Mouse (Mus musculus) embryonic facial prominence, embryonic 13.5 days (tissue): ENCODE measurements around the gene Phrf1. TPM values are rescaled to one million over a fixed set of nuclear protein-coding genes. Genes with fewer than 3 reads are reported as not detected.

Experiments used
- ATAC-seq: fragments of 200-750 bp; cut with Nextera tagmentation; 2 replicates; pipeline ENCODE4 v1.8.0; 2017; ENCODE audit warnings: low read depth; ENCODE audit not compliant: insufficient number of reproducible peaks, insufficient read depth, low FRiP score, low TSS enrichment
- H3K27ac ChIP-seq: fragments of 300-500 bp; sonication (generic); 2 replicates; pipeline ENCODE4 v1.5.1; 2015; ENCODE audit warnings: moderate library complexity, mild to moderate bottlenecking, inconsistent platforms
- H3K27me3 ChIP-seq: fragments of 300-500 bp; sonication (generic); 2 replicates; pipeline ENCODE4 v1.6.1; 2015; ENCODE audit warnings: mild to moderate bottlenecking, inconsistent platforms
- H3K36me3 ChIP-seq: fragments of 300-500 bp; sonication (generic); 2 replicates; pipeline ENCODE4 v1.6.1; 2015; ENCODE audit warnings: mild to moderate bottlenecking, inconsistent platforms
- H3K4me1 ChIP-seq: fragments of 300-500 bp; sonication (generic); 2 replicates; pipeline ENCODE4 v1.6.1; 2015; ENCODE audit warnings: inconsistent platforms
- H3K4me2 ChIP-seq: fragments of 300-500 bp; sonication (generic); 2 replicates; pipeline ENCODE4 v1.6.1; 2015; ENCODE audit warnings: moderate library complexity, mild to moderate bottlenecking, inconsistent platforms
- H3K4me3 ChIP-seq: fragments of 300-500 bp; sonication (generic); 2 replicates; pipeline ENCODE4 v1.5.1; 2015; ENCODE audit warnings: mild to moderate bottlenecking, inconsistent platforms
- H3K9ac ChIP-seq: fragments of 300-500 bp; sonication (generic); 2 replicates; pipeline ENCODE4 v1.6.1; 2015; ENCODE audit warnings: mild to moderate bottlenecking, inconsistent platforms
- H3K9me3 ChIP-seq: fragments of 300-500 bp; sonication (generic); 2 replicates; pipeline ENCODE4 v1.6.1; 2016; ENCODE audit warnings: inconsistent platforms
- WGBS: fragments of 180-500 bp; shearing (Covaris S2); methylation state at CpG from one replicate; pipeline ENCODE4 v1.1.7; 2015; ENCODE audit warnings: mixed read lengths; 5-methylcytosine and 5-hydroxymethylcytosine counted together
- polyA plus RNA-seq: library from polyadenylated mRNA; unstranded; fragments of >200 nt; fragmentation: Nextera tagmentation; extraction: Ambion mirVana; gene quantifications from 2 replicates; pipeline ENCODE4 v1.2.1, GENCODE M21; 2015

Phrf1 gene
- 78.5 and 82.0 TPM in 2 replicates for polyA plus RNA-seq

DNA sequence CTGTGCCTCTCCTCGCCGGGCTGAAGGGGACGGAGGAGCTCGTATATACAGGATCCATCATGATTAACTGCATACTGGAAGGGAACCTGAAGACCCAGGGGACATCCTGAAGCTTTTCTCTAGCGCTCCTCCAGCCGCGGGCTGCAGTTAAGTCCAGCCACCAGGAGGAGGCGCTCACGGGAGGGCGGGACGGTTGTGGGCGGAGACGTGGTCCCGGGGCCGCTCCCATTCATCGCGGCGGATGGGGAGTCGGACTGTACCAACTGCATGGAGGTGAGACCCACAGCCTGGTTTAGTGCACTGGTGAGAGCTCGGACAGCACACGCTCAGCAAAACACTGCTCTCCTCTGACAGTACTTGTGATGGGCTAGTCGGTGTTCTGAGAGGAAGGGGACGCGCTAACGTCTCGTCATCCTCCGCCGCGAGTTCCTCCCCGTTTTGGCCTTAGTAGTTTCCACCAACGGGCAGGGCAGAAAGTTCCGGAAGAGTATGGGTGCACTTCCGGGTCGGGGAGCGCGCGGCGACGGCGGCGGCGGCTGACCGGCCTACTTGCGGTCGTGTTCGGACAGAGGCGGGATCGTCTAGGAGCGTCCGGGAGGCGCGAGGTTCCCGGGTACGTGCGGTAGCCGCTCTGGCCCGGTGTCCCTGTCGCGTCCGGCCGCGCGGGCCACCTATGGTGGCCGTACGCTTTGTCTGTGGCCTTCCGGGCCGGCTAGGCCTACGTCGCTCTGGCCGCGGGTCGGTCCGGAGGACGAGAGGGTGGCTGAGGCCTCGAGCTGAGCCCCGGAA is at the start of gene Phrf1:
Gene Phrf1, plus strand, starts transcription at position 506 of the 789 bp plus-strand sequence.
- peak within 1 kb of the TSS; percentile 100 for H3K4me3 ChIP-seq
- H3K27ac ChIP-seq = peak within 1 kb of the TSS; percentile 93
- no peaks in the 10 kb centered on the region for H3K27me3 ChIP-seq
- H3K9ac ChIP-seq = peak within 1 kb of the TSS; percentile 99
- H3K9me3 ChIP-seq = no peaks in the 10 kb centered on the region
- WGBS = under 1% methylated on average over 76 of the region's 76 CpGs
- peaks cover 30% of the 10 kb centered on the region for H3K36me3 ChIP-seq
- peak; percentile 88 for ATAC-seq
- peak within 1 kb of the TSS; percentile 96 for H3K4me2 ChIP-seq
- peaks cover 18% of the 10 kb centered on the region for H3K4me1 ChIP-seq

DNA sequence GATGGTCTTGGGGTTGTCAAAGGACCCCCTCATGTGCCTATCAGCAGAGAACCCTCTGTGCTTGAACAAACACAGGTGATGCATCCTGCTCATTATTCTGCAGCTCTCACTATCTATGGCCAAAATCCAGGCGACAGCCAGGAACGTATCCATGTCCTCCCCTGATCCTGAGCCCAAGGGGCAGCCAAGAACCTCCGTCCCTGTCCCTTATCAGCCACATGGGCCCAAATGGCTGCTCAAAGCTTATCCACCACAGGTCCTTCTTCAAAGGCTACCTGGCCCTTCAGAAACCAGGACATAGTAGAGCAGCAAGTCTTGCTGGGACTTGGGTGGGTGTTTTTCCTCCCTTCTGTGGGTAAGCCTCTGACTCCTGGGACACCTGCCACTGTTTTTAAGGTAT is 40.4 kb upstream of the Phrf1 start:
- no peaks in the 10 kb centered on the region for H3K27me3 ChIP-seq
- H3K36me3 ChIP-seq = peaks cover 38% of the 10 kb centered on the region
- H3K4me3 ChIP-seq = no peak overlapping the region
- H3K9me3 ChIP-seq = no peaks in the 10 kb centered on the region
- H3K9ac ChIP-seq = no peak overlapping the region
- 84% methylated on average over 3 of the region's 3 CpGs for WGBS
- H3K27ac ChIP-seq = no peak overlapping the region
- peaks cover 17% of the 10 kb centered on the region for H3K4me1 ChIP-seq
- ATAC-seq = no peak
- H3K4me2 ChIP-seq = no peak overlapping the region

DNA sequence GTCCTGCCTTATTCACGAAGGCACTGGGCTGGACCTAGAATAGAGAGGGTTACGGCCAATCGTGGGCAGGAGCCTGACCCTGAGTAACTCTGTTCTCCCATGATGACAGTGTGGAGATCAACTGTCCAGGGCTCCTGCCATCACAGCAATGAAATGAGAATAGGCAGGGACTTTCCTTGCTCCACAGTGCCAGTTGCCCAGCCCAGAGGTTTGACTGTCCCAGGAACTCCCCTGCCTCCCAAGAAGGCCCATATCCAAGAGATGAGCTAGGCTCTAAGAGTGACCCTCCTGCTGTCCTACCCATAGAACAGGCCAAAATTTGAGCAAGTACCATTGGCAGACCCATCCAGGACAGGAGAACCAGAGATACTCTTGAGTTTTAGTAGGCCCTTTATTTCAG is 39.9 kb upstream of the Phrf1 start:
- Histone ChIP-seq H3K9ac (no peak overlapping the region), H3K27me3 (no peaks in the 10 kb centered on the region), H3K4me3 (no peak overlapping the region), H3K27ac (no peak overlapping the region), H3K4me1 (peaks cover 19% of the 10 kb centered on the region), H3K9me3 (no peaks in the 10 kb centered on the region), H3K36me3 (peaks cover 38% of the 10 kb centered on the region), H3K4me2 (no peak overlapping the region)
- WGBS = 90% methylated on average over 3 of the region's 3 CpGs
- no peak for ATAC-seq

DNA sequence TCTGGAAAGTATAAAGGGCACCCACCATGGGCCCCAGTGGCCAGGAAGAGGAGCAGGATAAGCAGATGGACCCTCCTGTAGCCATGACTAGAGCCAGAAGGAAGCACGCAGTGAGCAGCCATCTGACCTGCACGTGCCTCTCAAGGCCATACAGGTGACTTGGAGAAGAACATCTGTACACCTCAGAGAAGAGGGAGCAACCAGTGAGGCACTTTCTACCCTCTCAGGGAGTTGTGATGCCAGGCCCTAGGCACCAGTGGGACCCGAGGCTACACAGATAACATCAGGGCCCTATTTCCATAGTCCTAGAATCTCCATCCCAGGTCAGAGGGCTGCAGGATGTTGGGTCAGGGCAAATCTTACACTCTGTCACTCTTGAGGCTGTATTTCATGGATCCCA is 38.4 kb upstream of the Phrf1 start:
- Histone ChIP-seq H3K27me3 (no peaks in the 10 kb centered on the region), H3K27ac (no peak overlapping the region), H3K9me3 (no peaks in the 10 kb centered on the region), H3K4me3 (no peak overlapping the region), H3K4me2 (no peak overlapping the region), H3K4me1 (peaks cover 22% of the 10 kb centered on the region), H3K9ac (peak overlapping the region; percentile 7; the same call in 1 of the 2 replicates), H3K36me3 (peaks cover 38% of the 10 kb centered on the region)
- no peak for ATAC-seq
- 82% methylated on average over 3 of the region's 3 CpGs for WGBS

DNA sequence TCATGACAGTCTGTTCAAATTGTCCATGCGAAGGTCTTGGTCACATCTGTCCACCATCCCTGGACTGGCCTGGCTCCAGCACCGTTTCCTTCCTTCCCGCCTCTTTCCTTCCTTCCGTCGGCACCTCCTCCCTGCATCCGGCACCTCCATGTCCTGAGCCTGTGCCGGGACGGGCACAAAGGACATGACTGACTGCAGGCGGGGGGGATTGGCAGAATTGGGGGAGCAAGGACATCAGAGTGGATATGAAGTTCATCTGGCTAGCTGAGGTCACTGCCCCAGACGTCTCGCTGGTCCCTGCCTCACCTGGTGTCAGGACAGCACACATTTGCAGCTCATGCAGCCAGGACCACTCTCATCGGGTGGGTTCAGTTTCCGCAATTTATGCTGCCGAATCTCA is 37.5 kb upstream of the Phrf1 start:
- Histone ChIP-seq H3K4me1 (peaks cover 27% of the 10 kb centered on the region), H3K9me3 (no peaks in the 10 kb centered on the region), H3K27ac (no peak overlapping the region), H3K27me3 (no peaks in the 10 kb centered on the region), H3K9ac (0 out of 2 replicates have a peak overlapping the region, but pooled peaks have one; percentile 46), H3K4me3 (no peak overlapping the region), H3K4me2 (no peak overlapping the region), H3K36me3 (peaks cover 38% of the 10 kb centered on the region)
- 81% methylated on average over 14 of the region's 14 CpGs for WGBS
- ATAC-seq = no peak

DNA sequence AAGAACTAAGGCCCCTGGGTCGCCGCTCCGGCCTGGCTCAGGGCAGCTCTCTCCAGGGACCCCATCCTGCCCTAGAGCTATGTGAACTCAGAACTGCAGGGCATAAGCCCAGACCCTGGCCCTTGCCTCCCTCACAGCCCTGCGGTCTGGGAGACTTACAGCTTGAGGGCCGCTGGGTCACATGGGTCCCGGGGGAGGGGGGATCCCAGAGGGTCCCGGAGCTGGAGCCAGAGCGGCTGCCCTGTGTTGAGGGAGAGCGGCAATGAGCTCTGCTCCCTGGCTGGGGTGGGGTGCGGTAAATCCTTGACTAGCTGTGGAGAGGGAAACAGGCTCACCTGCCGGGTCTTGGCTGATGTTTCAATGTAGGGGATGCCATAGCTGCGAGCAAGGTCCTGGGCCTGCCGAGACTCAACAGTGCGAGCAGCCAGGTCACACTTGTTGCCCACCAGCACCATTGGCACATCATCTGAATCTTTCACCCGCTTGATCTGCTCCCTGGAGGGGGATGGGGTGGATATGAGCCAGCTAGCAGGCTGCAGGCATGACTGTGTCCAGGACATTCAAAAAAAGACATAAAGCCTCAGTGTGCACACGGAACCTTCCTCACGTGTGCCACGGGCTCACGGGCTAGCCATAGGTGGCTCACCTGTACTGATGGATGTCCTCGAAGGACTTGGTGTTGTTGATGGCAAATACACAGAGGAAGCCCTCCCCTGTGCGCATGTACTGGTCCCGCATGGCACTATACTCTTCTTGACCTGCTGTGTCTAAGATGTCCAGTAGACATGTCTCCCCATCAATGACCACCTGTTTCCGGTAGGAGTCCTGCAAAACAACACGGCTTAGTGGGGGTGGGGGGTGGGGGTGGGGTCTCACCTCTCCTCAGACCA is 36.5 kb upstream of the Phrf1 start:
- Histone ChIP-seq H3K9me3 (no peaks in the 10 kb centered on the region), H3K27ac (no peak overlapping the region), H3K36me3 (peaks cover 38% of the 10 kb centered on the region), H3K4me1 (peaks cover 27% of the 10 kb centered on the region), H3K9ac (peak overlapping the region; percentile 93), H3K4me2 (peak overlapping the region; percentile 98), H3K4me3 (peak overlapping the region; percentile 91), H3K27me3 (no peaks in the 10 kb centered on the region)
- no peak for ATAC-seq
- WGBS = 88% methylated on average over 24 of the region's 24 CpGs

DNA sequence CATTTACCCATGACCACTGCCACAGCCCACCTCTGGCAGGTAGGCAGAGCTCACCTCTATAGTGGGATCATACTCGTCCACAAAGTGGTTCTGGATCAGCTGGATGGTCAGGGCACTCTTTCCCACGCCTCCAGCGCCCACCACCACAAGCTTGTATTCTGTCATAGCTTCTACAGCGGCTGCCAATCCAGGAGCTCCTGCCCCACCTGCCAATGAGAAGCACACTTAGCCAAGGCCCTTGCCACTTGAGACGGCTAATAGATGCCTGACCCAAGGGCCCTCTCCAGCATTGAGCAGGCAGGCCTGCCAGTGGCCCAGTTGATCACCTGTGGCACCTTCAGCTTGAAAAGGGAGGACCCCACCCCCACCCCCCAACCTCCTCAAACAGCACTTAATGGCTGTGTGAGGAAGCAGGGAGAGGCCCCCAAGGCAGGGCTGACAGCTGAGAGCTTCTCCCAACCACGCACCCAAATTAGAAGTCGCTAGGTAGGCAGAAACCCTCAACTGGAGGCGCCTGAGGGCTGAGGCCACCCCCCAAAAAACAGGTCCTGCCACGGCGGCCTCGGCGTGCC is 35.7 kb upstream of the Phrf1 start:
- H3K4me3 ChIP-seq = peak overlapping the region; percentile 91
- ATAC-seq = 0 out of 2 replicates have a peak, but pooled peaks have one; percentile 2
- H3K27ac ChIP-seq = peak overlapping the region; percentile 89; the same call in 1 of the 2 replicates
- peak overlapping the region; percentile 98 for H3K4me2 ChIP-seq
- peaks cover 27% of the 10 kb centered on the region for H3K4me1 ChIP-seq
- H3K9ac ChIP-seq = peak overlapping the region; percentile 93
- WGBS = 29% methylated on average over 12 of the region's 12 CpGs
- no peaks in the 10 kb centered on the region for H3K27me3 ChIP-seq
- no peaks in the 10 kb centered on the region for H3K9me3 ChIP-seq
- peaks cover 38% of the 10 kb centered on the region for H3K36me3 ChIP-seq

DNA sequence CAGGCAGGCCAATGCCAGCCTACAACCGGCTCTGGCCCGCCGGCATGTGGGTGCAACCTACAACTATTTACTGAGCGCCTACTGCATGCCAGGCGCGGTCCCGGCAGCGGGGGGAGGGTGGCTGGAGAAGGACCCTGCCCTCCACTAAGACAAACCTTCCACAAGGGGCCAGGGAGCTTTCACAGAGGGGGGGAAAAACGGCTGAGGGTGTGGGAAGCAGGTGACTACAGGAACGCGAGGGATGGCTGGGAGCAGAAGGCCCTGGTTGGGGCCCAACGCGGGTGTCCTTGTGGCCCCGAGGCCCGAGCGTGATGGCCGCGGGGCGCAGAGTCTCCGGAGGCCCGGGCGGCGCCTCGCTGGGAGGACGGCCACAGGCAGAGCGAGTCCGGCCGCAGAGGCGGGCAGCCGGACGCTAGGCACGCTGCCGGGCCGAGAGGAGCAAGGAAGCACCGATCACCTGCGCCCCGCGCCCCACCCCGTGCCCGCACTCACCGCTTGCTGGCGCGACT is 35.2 kb upstream of the Phrf1 start:
- Histone ChIP-seq H3K27ac (peak overlapping the region; percentile 89), H3K27me3 (no peaks in the 10 kb centered on the region), H3K9ac (peak overlapping the region; percentile 93), H3K4me1 (peaks cover 27% of the 10 kb centered on the region), H3K4me3 (peak overlapping the region; percentile 91), H3K9me3 (no peaks in the 10 kb centered on the region), H3K36me3 (peaks cover 38% of the 10 kb centered on the region), H3K4me2 (peak overlapping the region; percentile 98)
- peak; percentile 7; the same call in 1 of the 2 replicates for ATAC-seq
- WGBS = under 1% methylated on average over 36 of the region's 43 CpGs

DNA sequence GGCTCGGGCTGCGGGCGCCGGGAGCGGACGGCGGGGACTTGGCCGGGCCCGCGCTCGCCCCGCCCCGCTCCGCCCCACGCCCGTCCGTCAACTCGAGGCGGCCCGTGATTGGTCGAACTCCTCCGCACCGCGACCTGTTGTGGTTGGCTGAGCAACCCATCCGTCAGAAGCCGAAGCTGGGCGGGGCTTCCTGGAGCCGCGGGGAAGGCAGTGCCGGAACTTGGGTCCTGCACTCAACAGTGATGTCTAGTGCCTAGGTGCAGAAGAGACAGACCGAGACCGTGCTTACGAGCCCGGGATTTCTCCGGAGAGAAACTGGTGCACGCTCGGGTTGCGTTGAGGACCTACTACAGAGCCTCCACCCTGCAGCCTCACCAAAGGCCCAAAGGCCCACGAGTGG is 34.6 kb upstream of the Phrf1 start, which contains the start of the genes Hras and Lrrc56:
Gene Hras, minus strand, starts transcription at position 58 of the 400 bp plus-strand sequence.
Gene Lrrc56, plus strand, starts transcription at position 210 of the 400 bp plus-strand sequence.
- Histone ChIP-seq H3K9me3 (no peaks in the 10 kb centered on the region), H3K9ac (peak within 1 kb of the TSS; percentile 93), H3K4me2 (peak within 1 kb of the TSS; percentile 98), H3K36me3 (peaks cover 35% of the 10 kb centered on the region), H3K4me1 (peaks cover 27% of the 10 kb centered on the region), H3K27me3 (no peaks in the 10 kb centered on the region), H3K27ac (peak within 1 kb of the TSS; percentile 89), H3K4me3 (peak within 1 kb of the TSS; percentile 91)
- peak; percentile 91 for ATAC-seq
- under 1% methylated on average over 38 of the region's 39 CpGs for WGBS

DNA sequence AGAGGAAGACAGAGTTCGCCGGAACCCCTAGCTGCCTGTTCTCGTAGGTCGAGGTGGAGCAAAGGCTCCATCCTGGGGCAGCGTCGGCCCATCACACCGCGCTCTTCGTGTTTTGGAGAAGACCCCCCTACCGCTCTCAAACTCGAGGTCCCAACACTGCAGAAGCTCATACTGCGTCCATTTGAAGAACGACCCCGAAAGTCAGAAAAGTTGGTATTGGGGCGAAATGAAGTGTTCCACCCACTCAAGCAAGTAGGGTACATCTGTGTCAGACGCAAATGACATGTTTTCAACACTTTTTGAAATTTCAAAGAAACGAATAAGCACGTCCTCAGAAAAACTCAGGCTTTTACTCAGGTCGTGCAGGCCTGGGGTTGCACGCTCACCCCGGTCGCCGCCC is 34.2 kb upstream of the Phrf1 start:
- Histone ChIP-seq H3K4me2 (peak overlapping the region; percentile 98), H3K27me3 (no peaks in the 10 kb centered on the region), H3K9me3 (no peaks in the 10 kb centered on the region), H3K4me3 (peak overlapping the region; percentile 91), H3K27ac (peak overlapping the region; percentile 80), H3K4me1 (peaks cover 27% of the 10 kb centered on the region), H3K36me3 (peaks cover 31% of the 10 kb centered on the region), H3K9ac (peak overlapping the region; percentile 77)
- WGBS = under 1% methylated on average over 23 of the region's 23 CpGs
- no peak for ATAC-seq

DNA sequence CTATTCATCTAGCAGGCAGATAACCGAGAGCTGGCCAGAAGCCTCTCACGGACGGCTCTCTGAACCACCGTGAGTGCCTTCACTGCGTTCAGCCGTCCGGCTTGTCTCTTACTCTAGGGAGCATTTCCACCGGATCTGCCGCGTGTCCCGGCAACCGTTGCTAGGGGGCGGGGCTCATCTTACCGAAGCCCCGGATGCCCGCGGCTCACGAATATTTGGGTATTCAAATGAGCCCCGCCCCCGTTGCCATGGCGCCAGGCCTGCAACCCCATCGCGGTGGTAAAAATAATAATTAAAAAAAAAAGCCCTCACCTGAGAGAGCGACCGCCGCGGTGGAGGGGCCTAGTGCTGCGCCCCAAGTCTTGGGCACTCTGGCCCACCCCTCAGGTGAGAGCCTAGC is 33.8 kb upstream of the Phrf1 start:
- under 1% methylated on average over 28 of the region's 28 CpGs for WGBS
- H3K4me1 ChIP-seq = peaks cover 27% of the 10 kb centered on the region
- ATAC-seq = no peak; the same call in 1 of the 2 replicates

More for the DNA sequence above, 33.8 kb upstream of the Phrf1 start:
- Histone ChIP-seq H3K4me2 (peak overlapping the region; percentile 98), H3K4me3 (peak overlapping the region; percentile 91), H3K9ac (peak overlapping the region; percentile 77), H3K27me3 (no peaks in the 10 kb centered on the region), H3K36me3 (peaks cover 26% of the 10 kb centered on the region), H3K9me3 (no peaks in the 10 kb centered on the region), H3K27ac (peak overlapping the region; percentile 80)
